Mouse (Mus musculus): Measurements from ENCODE around the gene Pdp2. TPM values are rescaled to one million over a fixed set of nuclear protein-coding genes. Genes with fewer than 3 reads are reported as not detected.
A peak's percentile ranks its signal among the peaks of the same experiment; 100 is the strongest.
"Not testable (repeated sequence)": the region's sequence is repeated elsewhere in the genome, so short reads cannot be mapped to it uniquely, and the experiment has no call there.

Gene Pdp2
- 37.2 and 38.0 TPM in 2 replicates for total RNA-seq (2021)
- long read RNA-seq, experiment 1, full-length matches to known transcripts, result 7 of 12 reads
- long read RNA-seq, experiment 1, partial matches to known transcripts, result 0 of 12 reads
- long read RNA-seq, experiment 1, other reads (novel, unspliced or antisense), result 5 of 12 reads
- long read RNA-seq, experiment 2, full-length matches to known transcripts, result 9 of 14 reads
- long read RNA-seq, experiment 2, partial matches to known transcripts, result 5 of 14 reads
- long read RNA-seq, experiment 2, other reads (novel, unspliced or antisense), result 0 of 14 reads

DNA sequence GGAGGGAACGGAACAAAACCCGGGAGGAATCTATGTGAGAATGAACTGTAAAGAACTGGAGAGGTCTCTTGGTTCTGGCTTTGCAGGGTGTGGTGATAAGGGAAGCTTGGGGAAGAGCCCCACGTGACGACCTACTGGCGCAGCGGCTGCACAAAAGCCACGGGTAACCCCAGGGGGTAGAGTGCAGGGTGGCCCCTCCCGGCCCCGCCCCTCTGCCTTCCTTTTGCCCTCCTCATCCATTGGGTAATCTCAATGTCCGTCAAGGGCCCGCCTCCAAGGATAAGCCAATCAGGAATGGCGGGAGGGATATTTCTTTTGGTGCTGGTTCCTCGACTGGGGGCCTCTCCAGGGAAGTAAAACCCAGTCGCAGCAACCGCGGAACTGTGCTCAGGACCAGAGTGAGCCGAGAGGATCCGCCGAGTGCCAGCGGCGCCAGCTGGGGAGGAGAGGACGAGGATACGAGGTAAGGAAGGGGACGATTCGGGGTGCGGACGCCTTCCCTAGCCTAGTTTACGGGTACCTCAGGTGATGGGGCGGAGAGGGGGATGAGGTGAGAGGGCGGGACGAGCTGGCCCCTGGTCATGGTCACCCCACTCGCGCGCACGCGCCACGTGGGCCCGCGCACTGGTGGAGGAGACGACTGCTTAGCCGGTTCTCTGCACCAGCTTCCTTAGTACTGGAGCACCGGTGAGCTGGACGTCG lies at the start of gene Pdp2:
Gene Pdp2, plus strand, starts transcription at position 319 of the 702 bp plus-strand sequence.
- peak; percentile 94 for DNase-seq

DNA sequence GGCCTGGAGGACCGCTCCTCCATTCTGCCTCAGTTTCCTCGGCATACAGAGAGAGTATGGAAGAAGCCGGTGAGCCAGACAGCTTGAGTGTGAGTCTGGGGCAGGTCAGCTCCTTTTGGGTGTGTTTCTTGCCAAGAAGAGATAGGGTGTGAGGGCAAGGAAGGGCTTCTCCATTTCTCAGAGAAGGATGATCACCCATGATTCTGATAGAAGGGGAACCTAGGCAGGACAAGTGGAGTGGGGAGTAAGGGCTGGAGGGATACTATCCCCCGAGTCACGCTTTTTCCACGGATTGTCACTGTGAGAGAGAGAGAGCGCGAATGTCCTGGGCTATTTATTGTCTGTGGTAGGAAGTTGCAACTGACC lies 49.8 kb upstream of the Pdp2 start:
- no peak for DNase-seq

- DNase-seq, result no peak
These were observed 49.1 kb upstream of the Pdp2 start for GRCm38 (mm10) chr8:104542160-104542559.

DNA sequence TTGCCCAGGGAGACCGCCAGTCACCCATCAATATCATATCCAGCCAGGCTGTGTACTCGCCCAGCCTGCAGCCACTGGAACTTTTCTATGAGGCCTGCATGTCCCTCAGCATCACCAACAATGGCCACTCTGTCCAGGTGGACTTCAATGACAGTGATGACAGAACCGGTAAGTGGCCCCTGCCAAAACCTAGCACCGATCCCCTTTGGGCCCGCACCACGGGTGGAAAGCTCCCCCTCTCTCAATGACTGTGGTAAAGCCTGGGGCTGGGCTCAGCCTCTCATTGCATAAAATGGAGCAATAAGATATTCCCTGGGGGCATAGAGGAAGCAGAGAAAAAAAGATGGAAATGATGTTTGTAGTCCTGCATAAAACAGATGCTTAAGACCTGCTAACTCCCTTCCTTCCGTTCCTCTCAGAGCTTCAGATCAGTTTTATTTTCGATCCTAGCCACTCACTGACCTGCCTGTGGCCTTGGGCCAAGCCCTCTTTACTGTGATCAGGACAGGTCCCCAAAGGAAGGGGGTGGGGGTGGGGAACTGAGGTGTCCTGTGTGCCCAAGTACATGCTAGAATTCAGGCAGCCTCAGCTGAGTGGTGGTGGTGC lies 47.7 kb upstream of the Pdp2 start:
- DNase-seq, result no peak

- no peak for DNase-seq
These were observed 36.1 kb upstream of the Pdp2 start for GRCm38 (mm10) chr8:104555191-104555590.

- DNase-seq, result no peak
These were observed 34.0 kb upstream of the Pdp2 start for GRCm38 (mm10) chr8:104557226-104557625.

GRCm38 (mm10) chr8:104560731-104561130 lies 30.5 kb upstream of the Pdp2 start:
- DNase-seq, result no peak

- peak; percentile 91 for DNase-seq
These were observed 26.4 kb upstream of the Pdp2 start for GRCm38 (mm10) chr8:104564633-104565456.

DNA sequence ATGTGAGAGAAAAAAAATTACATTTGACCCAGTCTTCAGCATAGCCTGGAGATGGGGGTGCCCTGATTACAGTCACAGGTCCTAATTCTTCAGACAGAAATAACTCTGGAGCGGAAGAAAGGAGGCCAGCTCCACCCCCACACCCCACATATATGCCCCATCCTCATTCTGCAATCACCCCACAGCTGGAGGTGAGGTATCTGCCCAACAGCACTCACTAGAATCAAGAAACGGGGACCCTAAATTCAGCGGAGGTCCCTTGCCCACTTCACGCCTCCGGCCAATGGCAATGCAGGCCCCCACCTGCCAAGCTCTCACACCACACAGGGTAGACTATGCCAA lies 25.8 kb upstream of the Pdp2 start:
- no peak for DNase-seq

DNA sequence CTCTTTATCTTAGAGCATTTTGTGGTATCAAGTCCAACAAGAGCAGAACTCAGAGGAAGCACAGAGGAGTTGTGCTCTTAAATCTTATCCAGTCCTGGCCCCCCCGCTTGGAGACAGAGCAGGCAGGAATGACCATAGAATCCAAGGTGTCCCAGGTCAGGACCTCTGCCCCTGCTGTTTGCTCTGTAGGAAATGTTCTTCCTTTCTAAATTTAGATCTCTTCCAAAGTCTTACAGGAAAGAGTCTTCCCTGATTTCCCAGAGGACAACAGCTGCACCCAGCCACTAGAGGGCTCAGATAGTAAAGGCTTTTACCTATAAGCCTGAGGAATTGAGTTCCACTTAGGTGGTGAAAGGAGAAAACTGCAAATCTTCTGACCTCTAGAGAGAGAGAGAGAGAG lies 21.7 kb upstream of the Pdp2 start:
- peak; percentile 51 for DNase-seq

DNA sequence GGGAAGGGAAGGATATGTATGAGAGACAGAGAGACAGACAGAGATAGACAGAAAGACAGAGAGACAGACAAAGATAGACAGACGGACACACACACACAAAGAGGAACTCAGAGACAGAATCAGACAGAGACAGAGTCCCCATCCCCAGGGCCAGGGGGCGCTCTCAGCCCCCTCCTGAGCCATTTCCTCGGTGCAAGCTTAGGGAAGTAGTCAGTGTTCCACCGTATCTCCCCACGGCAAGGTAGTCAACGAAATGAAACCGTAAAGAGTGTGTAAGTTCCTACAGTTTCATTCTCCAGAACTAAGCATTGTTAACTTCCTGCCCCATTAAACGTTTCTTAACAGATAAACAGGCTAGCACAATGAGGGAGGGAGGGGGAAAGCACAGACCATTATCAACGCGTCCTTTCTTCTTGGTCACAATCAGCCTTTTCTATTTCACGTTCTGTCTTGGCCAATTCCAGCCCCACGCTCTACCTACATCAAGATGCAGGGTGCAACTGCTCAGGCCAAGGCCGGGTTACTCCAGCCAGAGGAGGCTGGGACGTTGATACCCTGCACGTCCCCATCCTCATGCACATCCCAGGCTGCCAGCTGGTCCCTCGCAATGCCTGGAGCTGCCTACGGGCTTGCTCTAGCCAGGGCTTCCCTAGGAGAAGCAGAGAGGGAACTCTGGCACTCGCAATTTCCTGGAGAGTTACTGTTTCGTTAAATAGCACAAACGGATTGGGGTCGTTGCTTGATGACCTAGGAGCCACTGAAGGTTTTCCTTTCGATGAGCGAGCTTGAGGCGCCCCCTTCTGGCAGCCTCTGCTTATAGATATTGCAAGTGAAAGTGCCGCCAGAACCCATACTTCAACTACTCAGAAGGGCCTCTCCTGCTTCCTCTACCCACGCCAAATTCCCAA lies 20.6 kb upstream of the Pdp2 start:
- peak; percentile 88 for DNase-seq

GRCm38 (mm10) chr8:104576820-104577219 lies 14.4 kb upstream of the Pdp2 start:
- no peak for DNase-seq

GRCm38 (mm10) chr8:104577606-104578005 lies 13.6 kb upstream of the Pdp2 start:
- DNase-seq, result not testable (repeated sequence)

GRCm38 (mm10) chr8:104584522-104584921 lies 6.7 kb upstream of the Pdp2 start:
- no peak for DNase-seq

- DNase-seq, result no peak
These were observed 967 bp upstream of the Pdp2 start for GRCm38 (mm10) chr8:104590284-104590683.

DNA sequence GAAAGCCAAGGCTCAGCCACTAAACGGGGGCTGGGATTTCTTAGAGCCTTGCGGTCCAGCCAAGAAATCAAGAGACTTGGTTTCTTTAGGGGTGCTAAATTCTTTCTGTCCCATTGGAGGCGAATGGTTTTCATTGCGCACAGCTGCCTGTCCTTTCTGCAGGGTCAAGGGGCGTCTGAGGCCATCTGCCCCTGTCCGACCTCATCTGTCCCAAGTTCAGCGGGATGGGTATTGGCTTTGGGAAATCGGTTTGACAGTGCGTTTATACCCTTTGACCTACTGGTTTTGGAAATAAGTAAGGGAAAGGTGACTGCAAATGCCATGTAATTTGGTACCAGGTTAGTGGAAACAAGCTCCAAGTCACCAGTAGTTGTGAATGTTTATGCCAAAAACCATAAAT lies 605 bp downstream of the Pdp2 start:
- DNase-seq, result no peak

- DNase-seq, result no peak
These were observed 1.3 kb downstream of the Pdp2 start for GRCm38 (mm10) chr8:104592566-104592965.

GRCm38 (mm10) chr8:104593536-104594325 lies 2.5 kb downstream of the Pdp2 start:
- DNase-seq, result no peak

GRCm38 (mm10) chr8:104594611-104595362 lies 3.5 kb downstream of the Pdp2 start:
- DNase-seq, result no peak
